Mouse (Mus musculus): ENCODE results near the gene Rbm39. TPM values are rescaled to one million over a fixed set of nuclear protein-coding genes. Genes with fewer than 3 reads are reported as not detected.

Gene Rbm39
- 559 and 568 TPM in 2 replicates for polyA plus RNA-seq (2015; fragmentation: Nextera tagmentation; extraction: Ambion mirVana)

DNA sequence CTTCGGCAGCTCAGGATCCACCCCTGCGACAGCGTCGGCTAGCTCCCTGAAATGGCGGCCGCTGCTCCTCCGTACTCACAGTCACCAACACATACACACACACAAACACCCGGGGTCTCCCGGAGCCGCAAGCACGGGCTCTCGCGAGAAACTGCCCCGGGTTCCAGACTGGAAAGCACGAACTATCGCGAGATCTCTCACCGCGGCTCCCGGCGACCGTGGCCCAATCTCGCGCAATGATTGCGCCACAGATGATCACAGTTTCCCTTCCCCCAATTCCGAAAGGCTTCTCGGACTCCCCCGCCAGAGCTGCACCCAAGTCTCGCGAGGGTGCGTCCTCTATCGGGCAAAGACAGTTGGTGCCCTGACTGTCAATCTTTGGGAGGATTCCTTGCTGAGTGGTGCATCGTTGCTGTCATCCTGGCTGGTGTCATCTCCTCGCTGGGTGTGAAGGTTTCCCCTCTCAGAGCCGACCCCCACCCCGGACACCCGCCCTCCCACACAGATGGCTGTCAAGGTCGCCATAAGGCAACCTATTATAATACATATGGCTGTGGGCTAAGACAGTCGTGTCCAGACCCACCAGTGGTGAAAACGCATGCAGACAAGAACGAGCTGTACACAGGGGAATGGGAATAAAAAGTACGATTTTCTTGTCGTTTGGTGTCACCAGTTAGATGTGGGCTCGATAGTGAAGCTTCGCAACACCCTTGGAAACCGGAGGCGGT lies at the start of gene Rbm39:
Gene Rbm39 (minus strand): TSS at position 145 of the 728 bp plus-strand sequence.
- ATAC-seq (ENCODE audit: borderline replicate concordance, extremely low read depth, low FRiP score, low TSS enrichment), result peak; percentile 97
- peak within 1 kb of the TSS; percentile 93 for H3K27ac ChIP-seq
- H3K27me3 ChIP-seq, result no peaks in the 10 kb centered on the region
- peaks cover 23% of the 10 kb centered on the region for H3K4me1 ChIP-seq
- H3K4me3 ChIP-seq, result peak within 1 kb of the TSS; percentile 96
- peak within 1 kb of the TSS; percentile 71 for H3K4me2 ChIP-seq
- H3K9me3 ChIP-seq, result no peaks in the 10 kb centered on the region
- 0% methylated on average over 45 of the region's 47 CpGs for WGBS
- peaks cover 24% of the 10 kb centered on the region for H3K36me3 ChIP-seq
- H3K9ac ChIP-seq, result peak within 1 kb of the TSS; percentile 100

DNA sequence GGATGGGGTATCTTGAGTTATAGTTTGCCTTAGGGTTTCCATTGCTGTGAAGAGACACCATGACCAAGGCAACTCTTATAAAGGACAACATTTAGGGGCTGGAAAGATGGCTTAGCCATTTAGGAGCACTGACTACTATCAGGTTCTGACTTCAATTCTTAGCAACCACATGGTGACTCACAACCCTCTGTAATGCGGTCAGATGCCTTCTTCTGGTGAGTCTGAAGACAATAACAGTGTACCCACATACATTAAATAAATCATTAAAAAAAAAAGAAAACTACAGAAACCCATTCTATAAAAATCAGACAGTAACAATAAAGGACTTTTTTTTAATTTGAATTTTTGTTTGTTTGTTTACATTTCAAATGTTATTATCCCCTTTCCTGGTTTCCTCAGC lies 49.1 kb upstream of the Rbm39 start:
- no peak overlapping the region for H3K27ac ChIP-seq
- peaks cover 39% of the 10 kb centered on the region for H3K36me3 ChIP-seq
- H3K4me2 ChIP-seq, result no peak overlapping the region
- no peaks in the 10 kb centered on the region for H3K9me3 ChIP-seq
- no peaks in the 10 kb centered on the region for H3K4me1 ChIP-seq
- no peaks in the 10 kb centered on the region for H3K27me3 ChIP-seq
- no peak for ATAC-seq (ENCODE audit: borderline replicate concordance, extremely low read depth, low FRiP score, low TSS enrichment)
- H3K4me3 ChIP-seq, result no peak overlapping the region
- no peak overlapping the region for H3K9ac ChIP-seq
- 96% methylated on average over 1 of the region's 1 CpGs for WGBS

DNA sequence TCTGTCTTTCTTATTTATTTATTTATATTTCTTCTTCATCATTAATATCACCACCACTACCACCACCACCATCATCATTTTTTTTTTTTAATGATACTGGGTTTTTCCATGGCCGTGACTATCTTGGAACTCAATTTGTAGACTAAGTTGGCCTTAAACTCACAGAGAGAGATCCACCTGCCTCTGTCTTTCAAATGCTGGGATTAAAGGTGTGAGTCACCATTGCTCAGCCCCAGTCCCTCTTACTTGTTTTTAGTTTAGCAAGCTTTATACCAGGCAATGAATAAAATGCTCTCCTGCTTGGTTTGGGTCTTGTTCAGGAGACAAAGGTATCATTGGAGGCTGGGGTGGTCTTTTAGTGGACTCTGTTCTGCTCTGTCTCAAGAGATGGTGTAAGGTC lies 47.7 kb upstream of the Rbm39 start:
- Histone ChIP-seq H3K4me1 (no peaks in the 10 kb centered on the region), H3K4me2 (no peak overlapping the region), H3K27me3 (no peaks in the 10 kb centered on the region), H3K9ac (no peak overlapping the region), H3K9me3 (no peaks in the 10 kb centered on the region), H3K36me3 (peaks cover 43% of the 10 kb centered on the region), H3K4me3 (no peak overlapping the region), H3K27ac (no peak overlapping the region)
- no peak for ATAC-seq (ENCODE audit: borderline replicate concordance, extremely low read depth, low FRiP score, low TSS enrichment)
- whole genome bisulfite sequencing, result 97% methylated on average over 1 of the region's 1 CpGs

DNA sequence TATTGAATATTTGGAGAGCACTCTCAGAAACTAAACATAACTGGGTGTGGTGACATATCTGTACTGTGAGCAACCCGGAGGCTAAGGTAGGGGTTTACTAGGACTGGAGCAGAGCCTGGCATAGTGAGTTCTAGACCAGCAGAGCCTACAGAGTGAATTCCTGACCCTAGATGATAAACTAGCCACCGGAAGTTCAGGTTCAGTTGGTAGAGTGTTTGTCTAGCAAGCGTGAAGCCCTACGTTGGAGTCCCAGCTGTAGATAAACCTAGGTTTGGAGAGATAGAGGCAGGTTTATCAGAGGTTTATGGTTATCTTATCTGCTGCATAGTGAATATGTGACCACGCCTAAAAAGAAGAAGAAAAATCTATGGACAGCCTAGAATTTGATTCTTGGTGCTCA lies 44.0 kb upstream of the Rbm39 start:
- H3K36me3 ChIP-seq, result peaks cover 30% of the 10 kb centered on the region
- no peaks in the 10 kb centered on the region for H3K9me3 ChIP-seq
- no peak overlapping the region for H3K9ac ChIP-seq
- ATAC-seq (ENCODE audit: borderline replicate concordance, extremely low read depth, low FRiP score, low TSS enrichment), result no peak
- no peaks in the 10 kb centered on the region for H3K4me1 ChIP-seq
- no peak overlapping the region for H3K4me3 ChIP-seq
- no peak overlapping the region for H3K4me2 ChIP-seq
- 80% methylated on average over 5 of the region's 5 CpGs for WGBS
- H3K27ac ChIP-seq, result no peak overlapping the region
- no peaks in the 10 kb centered on the region for H3K27me3 ChIP-seq

DNA sequence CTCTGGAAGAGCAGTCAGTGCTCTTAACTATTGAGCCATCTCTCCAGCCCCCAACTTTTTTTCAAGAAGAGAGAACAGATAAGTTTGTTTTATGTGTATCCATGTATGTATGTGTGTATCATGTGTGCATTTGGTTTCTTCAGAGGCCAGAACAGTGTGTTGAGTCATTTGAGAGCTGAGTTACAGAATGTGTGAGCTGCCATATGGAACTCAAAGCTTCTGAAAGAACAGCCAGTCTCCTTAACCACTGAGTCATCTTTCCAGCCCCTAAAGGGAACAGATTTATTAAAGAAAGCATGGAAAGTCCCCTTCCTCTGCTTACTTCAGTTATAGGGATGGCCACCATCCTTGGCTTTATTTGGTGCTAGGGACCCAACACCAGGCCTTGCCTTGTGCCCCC lies 42.1 kb upstream of the Rbm39 start:
- Histone ChIP-seq H3K36me3 (peaks cover 30% of the 10 kb centered on the region), H3K27me3 (no peaks in the 10 kb centered on the region), H3K4me1 (no peaks in the 10 kb centered on the region), H3K9ac (no peak overlapping the region), H3K4me3 (no peak overlapping the region), H3K4me2 (no peak overlapping the region), H3K9me3 (no peaks in the 10 kb centered on the region), H3K27ac (no peak overlapping the region)
- ATAC-seq (ENCODE audit: borderline replicate concordance, extremely low read depth, low FRiP score, low TSS enrichment), result no peak

DNA sequence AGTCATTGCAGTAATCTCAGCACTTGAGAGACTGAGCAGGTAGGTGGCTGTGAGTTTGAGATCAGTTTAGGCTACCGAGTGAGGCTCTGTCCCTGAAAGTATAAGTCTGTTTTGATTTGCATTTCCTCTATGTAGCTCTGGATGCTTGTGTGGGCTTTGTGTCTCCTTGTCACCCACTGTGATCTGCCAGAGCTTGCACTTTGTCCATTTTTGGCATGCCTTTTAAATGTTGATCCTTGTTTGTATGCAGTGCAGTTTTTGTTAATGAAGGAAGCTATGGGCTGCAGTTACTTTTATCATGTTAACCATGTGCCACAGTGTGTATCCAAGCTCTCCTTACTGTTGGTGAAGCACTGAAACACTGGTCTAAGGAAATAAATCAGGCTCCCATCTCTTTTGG lies 37.7 kb upstream of the Rbm39 start:
- no peak overlapping the region for H3K9ac ChIP-seq
- no peaks in the 10 kb centered on the region for H3K9me3 ChIP-seq
- H3K4me1 ChIP-seq, result no peaks in the 10 kb centered on the region
- ATAC-seq (ENCODE audit: borderline replicate concordance, extremely low read depth, low FRiP score, low TSS enrichment), result no peak
- no peak overlapping the region for H3K27ac ChIP-seq
- H3K4me2 ChIP-seq, result no peak overlapping the region
- peaks cover 4% of the 10 kb centered on the region; the same call in 1 of the 2 replicates for H3K36me3 ChIP-seq
- WGBS, result 62% methylated on average over 1 of the region's 1 CpGs
- no peaks in the 10 kb centered on the region for H3K27me3 ChIP-seq
- no peak overlapping the region for H3K4me3 ChIP-seq

DNA sequence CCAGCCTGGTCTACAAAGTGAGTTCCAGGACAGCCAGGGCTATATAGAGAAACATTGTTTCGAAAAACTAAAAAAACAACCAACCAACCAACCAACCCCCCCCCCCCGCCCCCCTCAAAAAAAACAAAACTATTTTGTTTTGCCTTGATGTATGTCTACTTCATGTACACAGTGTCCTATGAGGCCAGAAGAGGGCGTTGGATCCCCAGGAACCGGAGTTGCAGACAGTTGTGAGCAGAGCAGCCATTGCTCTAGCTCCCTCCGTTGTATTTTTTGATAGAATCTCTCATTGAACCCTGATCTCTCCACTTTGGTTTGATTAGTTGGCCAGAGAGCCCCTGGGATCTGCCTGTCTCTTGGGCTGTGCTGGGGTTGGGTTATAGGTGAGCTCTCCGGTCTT lies 23.9 kb upstream of the Rbm39 start:
- Histone ChIP-seq H3K4me2 (no peak overlapping the region), H3K4me3 (no peak overlapping the region), H3K27me3 (no peaks in the 10 kb centered on the region), H3K36me3 (peaks cover 11% of the 10 kb centered on the region; the same call in 1 of the 2 replicates), H3K27ac (no peak overlapping the region), H3K4me1 (peaks cover 26% of the 10 kb centered on the region), H3K9ac (no peak overlapping the region), H3K9me3 (no peaks in the 10 kb centered on the region)
- WGBS, result 85% methylated on average over 6 of the region's 6 CpGs
- no peak for ATAC-seq (ENCODE audit: borderline replicate concordance, extremely low read depth, low FRiP score, low TSS enrichment)

DNA sequence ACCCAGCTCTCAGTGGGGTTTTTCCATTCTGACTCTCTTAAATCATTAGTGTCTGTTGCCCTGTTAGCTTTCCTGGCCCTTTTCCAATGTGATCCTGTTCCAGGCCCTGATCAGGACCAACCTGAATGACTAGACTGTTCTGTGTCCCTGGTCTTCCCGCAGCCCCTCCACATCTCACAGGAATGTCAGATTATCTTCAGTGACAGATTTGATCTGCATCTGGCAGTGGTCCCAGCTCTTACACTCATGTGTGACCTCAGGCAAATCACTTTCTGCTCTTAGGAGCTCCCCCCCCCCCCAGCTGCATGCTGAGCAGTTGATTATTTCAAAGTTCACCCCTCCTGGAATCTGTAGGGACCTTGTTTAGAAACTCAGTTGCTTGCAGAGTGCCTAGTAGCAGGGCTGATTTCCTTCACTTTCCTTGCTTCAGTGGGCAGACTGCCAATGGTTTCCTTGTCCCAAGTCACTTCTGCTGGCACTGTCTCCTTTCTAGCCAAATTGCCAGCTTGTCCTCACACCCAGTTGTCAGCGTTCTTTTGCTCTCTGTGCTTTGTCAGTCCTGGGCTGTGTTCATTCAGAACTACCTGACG lies 22.9 kb upstream of the Rbm39 start:
- Histone ChIP-seq H3K4me2 (no peak overlapping the region), H3K27me3 (no peaks in the 10 kb centered on the region), H3K9ac (no peak overlapping the region), H3K36me3 (peaks cover 11% of the 10 kb centered on the region; the same call in 1 of the 2 replicates), H3K4me3 (no peak overlapping the region), H3K4me1 (peaks cover 35% of the 10 kb centered on the region), H3K27ac (peak overlapping the region; percentile 71), H3K9me3 (no peaks in the 10 kb centered on the region)
- peak; percentile 82; the same call in 1 of the 2 replicates for ATAC-seq (ENCODE audit: borderline replicate concordance, extremely low read depth, low FRiP score, low TSS enrichment)
- WGBS, result 21% methylated on average over 3 of the region's 3 CpGs

DNA sequence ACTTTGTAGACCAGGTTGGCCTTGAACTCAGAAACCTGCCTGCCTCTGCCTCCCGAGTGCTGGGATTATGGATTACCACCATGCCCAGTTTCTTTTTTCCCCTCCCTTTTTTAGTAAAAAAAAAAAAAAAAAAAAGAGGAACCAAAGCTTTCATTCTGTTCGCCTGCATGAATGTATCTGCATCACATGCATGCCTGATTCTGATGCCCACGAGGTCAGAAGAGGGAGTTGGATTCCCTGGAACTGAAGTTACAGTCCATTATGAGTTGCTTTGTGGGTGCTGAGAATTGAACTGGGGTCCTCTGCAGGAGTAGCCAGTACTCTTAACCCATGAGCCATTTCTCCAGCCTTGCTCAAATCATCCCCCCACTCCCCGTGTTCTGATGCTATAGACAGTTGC lies 21.4 kb upstream of the Rbm39 start:
- no peak overlapping the region for H3K27ac ChIP-seq

DNA sequence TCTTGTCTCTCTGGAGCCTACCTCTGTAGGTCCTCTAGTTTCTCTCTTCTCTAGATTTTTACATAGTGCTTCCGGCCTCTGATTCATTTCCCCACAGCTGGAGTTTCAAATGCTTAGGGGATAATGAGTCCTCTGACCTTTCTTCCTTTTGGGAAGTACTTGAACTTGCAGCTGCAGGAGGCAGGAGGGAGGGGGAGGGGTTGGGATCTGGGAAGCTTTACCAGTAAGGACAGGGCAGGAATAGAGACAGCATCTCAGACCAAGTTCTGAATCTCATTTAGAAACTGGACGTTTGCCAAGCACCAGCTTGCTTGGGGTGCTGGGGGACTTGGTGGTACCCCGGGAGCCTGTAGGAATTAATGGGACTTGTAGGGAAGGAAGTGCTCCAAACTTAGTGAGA lies 19.9 kb upstream of the Rbm39 start:
- no peak for ATAC-seq (ENCODE audit: borderline replicate concordance, extremely low read depth, low FRiP score, low TSS enrichment)
- Histone ChIP-seq H3K4me3 (no peak overlapping the region), H3K27me3 (no peaks in the 10 kb centered on the region), H3K4me1 (peaks cover 45% of the 10 kb centered on the region), H3K9ac (no peak overlapping the region), H3K9me3 (no peaks in the 10 kb centered on the region), H3K27ac (no peak overlapping the region), H3K36me3 (0 out of 2 replicates have a peak, but pooled peaks cover 6% of the 10 kb centered on the region), H3K4me2 (no peak overlapping the region)
- 59% methylated on average over 3 of the region's 3 CpGs for WGBS

More for the DNA sequence above, 21.4 kb upstream of the Rbm39 start:
- H3K4me1 ChIP-seq, result peaks cover 40% of the 10 kb centered on the region
- H3K9ac ChIP-seq, result no peak overlapping the region
- WGBS, result 84% methylated on average over 4 of the region's 4 CpGs
- no peak overlapping the region for H3K4me2 ChIP-seq
- H3K27me3 ChIP-seq, result no peaks in the 10 kb centered on the region
- no peak overlapping the region for H3K4me3 ChIP-seq
- no peak for ATAC-seq (ENCODE audit: borderline replicate concordance, extremely low read depth, low FRiP score, low TSS enrichment)
- H3K9me3 ChIP-seq, result no peaks in the 10 kb centered on the region
- peaks cover 11% of the 10 kb centered on the region; the same call in 1 of the 2 replicates for H3K36me3 ChIP-seq

DNA sequence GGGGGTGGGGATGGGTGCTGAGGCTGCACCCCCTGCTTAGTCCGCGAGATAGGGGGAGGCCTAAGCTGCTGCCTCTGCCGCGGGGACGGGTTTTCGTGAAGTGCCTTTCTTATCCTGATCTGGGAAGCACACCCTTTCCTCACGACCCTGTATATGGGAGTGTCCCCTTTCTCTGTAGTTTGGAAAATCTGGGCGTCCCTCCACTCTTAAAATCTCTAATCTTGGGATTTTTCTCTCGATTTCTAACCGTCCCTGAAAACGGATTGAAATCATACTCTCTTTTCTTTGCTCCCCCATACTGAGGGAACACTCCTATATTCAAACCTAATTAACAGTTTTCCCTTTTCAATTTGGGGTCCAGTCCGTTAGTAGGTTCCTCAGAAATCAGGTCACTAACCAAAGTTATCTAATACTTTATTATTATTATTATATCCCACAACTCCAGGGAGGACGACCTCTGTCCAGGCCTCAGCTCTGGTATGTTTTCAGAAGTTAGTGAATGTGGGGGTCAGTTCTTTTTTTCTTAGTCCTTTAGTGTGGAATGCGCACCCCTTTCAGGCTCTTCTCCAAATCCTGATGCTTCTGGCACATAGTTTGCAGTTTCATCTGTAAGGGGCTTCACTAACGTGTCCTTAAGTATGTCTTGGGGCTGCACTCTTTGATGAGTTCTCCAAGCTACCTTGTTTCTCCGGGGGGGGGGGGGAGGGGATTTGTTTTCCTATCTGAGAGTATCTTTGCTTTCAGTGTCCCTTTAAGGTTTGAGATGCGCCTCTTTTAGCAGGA lies 17.3 kb upstream of the Rbm39 start:
- H3K27me3 ChIP-seq, result no peaks in the 10 kb centered on the region
- peak overlapping the region; percentile 79 for H3K4me3 ChIP-seq
- H3K9me3 ChIP-seq, result no peaks in the 10 kb centered on the region
- WGBS, result 2% methylated on average over 17 of the region's 17 CpGs
- 0 out of 2 replicates have a peak, but pooled peaks cover 6% of the 10 kb centered on the region for H3K36me3 ChIP-seq
- ATAC-seq (ENCODE audit: borderline replicate concordance, extremely low read depth, low FRiP score, low TSS enrichment), result no peak
- H3K27ac ChIP-seq, result peak overlapping the region; percentile 97
- H3K4me2 ChIP-seq, result peak overlapping the region; percentile 69
- peak overlapping the region; percentile 82 for H3K9ac ChIP-seq
- peaks cover 32% of the 10 kb centered on the region for H3K4me1 ChIP-seq
